Mouse (Mus musculus) forebrain, postnatal 0 days (tissue): ENCODE data around the gene Sgms1. TPM values are rescaled to one million over a fixed set of nuclear protein-coding genes. Genes with fewer than 3 reads are reported as not detected.
A peak's percentile ranks its signal among the peaks of the same experiment; 100 is the strongest.

Source experiments
- ATAC-seq: fragments of 200-750 bp; cut with Nextera tagmentation; 2 replicates; pipeline ENCODE4 v1.8.0; 2017; ENCODE audit warnings: mild to moderate bottlenecking, moderate library complexity
- DNase-seq: peaks from one replicate; pipeline ENCODE4 v3.0.0-alpha.2; 2015
- H3K27ac ChIP-seq: fragments of 300-500 bp; sonication (generic); 2 replicates; pipeline ENCODE4 v1.5.1; 2014; ENCODE audit warnings: low read depth, mild to moderate bottlenecking, antibody characterized with exemption, low read length, moderate library complexity, mixed read lengths
- H3K27me3 ChIP-seq: fragments of 300-500 bp; sonication (generic); 2 replicates; pipeline ENCODE4 v1.6.1; 2014; ENCODE audit warnings: mild to moderate bottlenecking, low read length, mixed read lengths; ENCODE audit not compliant: insufficient read depth
- H3K36me3 ChIP-seq: fragments of 300-500 bp; sonication (generic); 2 replicates; pipeline ENCODE4 v1.6.1; 2014; ENCODE audit warnings: mild to moderate bottlenecking, moderate library complexity; ENCODE audit not compliant: insufficient read depth
- H3K4me1 ChIP-seq: fragments of 300-500 bp; sonication (generic); 2 replicates; pipeline ENCODE4 v1.6.1; 2014; ENCODE audit warnings: antibody characterized with exemption; ENCODE audit not compliant: insufficient read depth
- H3K4me2 ChIP-seq: fragments of 300-500 bp; sonication (generic); 2 replicates; pipeline ENCODE4 v1.6.1; 2014; ENCODE audit warnings: low read depth, mild to moderate bottlenecking, moderate library complexity
- H3K4me3 ChIP-seq: fragments of 300-500 bp; sonication (generic); 2 replicates; pipeline ENCODE4 v1.5.1; 2014; ENCODE audit warnings: low read depth, low read length, mixed read lengths
- H3K9ac ChIP-seq: fragments of 300-500 bp; sonication (generic); 2 replicates; pipeline ENCODE4 v1.6.1; 2014; ENCODE audit warnings: mild to moderate bottlenecking
- H3K9me3 ChIP-seq: fragments of 300-500 bp; sonication (generic); 2 replicates; pipeline ENCODE4 v1.6.1; 2016; ENCODE audit warnings: low read length
- CTCF ChIP-seq: sonication (generic); IDR thresholded peaks from 2 replicates; pipeline ENCODE4 v1.5.1; 2016; ENCODE audit warnings: antibody characterized with exemption, control low read depth, low read depth
- WGBS: fragments of 180-500 bp; shearing (Covaris S2); extraction: QIAGEN DNeasy Blood & Tissue Kit; methylation state at CpG from one replicate; pipeline ENCODE4 v1.1.7; 2014; 5-methylcytosine and 5-hydroxymethylcytosine counted together
- polyA plus RNA-seq: library from polyadenylated mRNA; unstranded; fragments of >200 nt; fragmentation: Nextera tagmentation; extraction: Ambion mirVana; gene quantifications from 2 replicates; pipeline ENCODE4 v1.2.1, GENCODE M21; 2015
- total RNA-seq: library from RNA; depleted of rRNA; stranded (reverse); fragments of >200 nt; gene quantifications from 2 replicates; pipeline ENCODE4 v1.2.3, GENCODE M21; 2014

Sgms1 gene
- total and polyA plus RNA-seq, 2 experiments from 2014 or later = 17.0 to 27.2 TPM

DNA sequence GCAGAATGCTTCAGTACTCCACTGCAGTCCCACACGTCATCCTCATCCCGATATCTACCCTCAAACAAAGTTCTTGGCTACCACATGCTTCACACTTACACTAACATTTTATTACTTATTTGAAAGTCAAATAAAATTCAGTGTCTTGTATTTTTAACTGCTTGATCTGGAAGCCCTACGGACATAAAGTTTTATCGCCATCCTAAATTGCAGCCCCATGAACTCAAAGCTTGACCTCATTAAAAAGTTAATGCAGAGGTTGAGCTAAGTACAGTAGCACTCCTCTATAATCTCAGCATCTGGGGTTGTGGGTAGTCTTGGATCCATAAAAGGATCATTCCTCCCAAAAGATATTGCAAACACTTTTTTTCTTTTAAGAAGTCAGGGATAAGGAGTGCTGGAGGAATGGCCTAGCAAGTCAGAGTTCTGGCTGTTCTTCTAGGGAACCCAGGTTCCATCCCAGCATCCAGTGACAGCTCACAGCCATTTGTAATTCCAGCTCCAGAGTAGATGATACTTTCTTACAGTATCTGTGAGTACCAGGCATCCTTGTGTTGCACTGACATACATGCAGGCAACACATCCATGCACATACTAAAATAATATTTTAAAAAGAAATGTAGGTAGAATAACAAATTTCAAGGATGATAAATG is 3.7 kb upstream of the Sgms1 start:
- Histone ChIP-seq H3K36me3 (no peaks in the 10 kb centered on the region), H3K4me1 (no peaks in the 10 kb centered on the region), H3K4me2 (no peak overlapping the region), H3K27ac (no peak overlapping the region), H3K4me3 (no peak overlapping the region), H3K27me3 (no peaks in the 10 kb centered on the region), H3K9ac (no peak overlapping the region), H3K9me3 (no peaks in the 10 kb centered on the region)
- WGBS = 82% methylated on average over 4 of the region's 4 CpGs
- DNase-seq (no peak), ATAC-seq (no peak)
- TF ChIP-seq CTCF = no peak

DNA sequence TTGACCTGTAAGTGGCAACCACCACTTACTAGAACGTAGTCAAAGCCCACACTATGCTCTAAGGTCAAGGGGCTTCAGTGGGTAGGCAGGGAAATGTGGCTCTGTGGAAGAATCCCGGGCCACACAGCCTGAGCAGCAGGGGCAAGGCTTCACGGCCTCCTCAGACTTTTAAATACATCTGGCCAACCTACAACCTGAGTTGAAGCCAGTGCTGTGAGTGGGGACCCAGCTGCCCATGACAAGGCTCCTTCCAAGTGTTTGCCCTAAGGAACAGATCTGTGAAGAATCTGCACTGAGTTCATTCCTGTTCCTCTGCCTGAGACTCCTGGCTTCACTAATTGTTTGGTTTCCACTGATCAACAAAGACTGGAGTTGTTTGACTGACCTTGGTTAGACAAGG is 1.9 kb upstream of the Sgms1 start:
- no peaks in the 10 kb centered on the region for H3K4me1 ChIP-seq
- no peak overlapping the region for H3K9ac ChIP-seq
- no peaks in the 10 kb centered on the region for H3K9me3 ChIP-seq
- H3K4me3 ChIP-seq = no peak overlapping the region
- ATAC-seq = no peak
- H3K36me3 ChIP-seq = no peaks in the 10 kb centered on the region
- TF ChIP-seq CTCF = no peak
- no peak overlapping the region for H3K4me2 ChIP-seq
- no peak overlapping the region for H3K27ac ChIP-seq
- DNase-seq = no peak
- no peaks in the 10 kb centered on the region for H3K27me3 ChIP-seq
- 94% methylated on average over 3 of the region's 3 CpGs for WGBS

DNA sequence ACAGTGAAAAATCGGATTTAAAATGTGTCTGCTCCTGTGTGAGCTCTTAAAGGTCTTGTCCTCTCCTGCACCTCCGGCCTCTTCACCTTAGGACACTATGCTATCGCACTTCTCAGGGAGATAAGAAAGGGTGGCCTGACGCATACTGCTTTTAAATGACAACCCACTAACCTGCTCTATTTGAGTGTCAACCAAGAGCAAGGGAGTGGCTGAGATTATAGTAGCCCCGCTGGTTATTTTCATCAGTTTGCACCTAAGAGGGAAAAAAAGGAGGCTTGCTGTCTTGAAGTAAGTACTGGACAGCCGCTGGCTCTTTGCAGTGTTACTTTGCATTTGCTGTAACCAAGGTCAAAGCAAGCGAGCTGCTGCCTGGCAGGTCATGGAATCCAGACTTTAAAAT is 602 bp upstream of the Sgms1 start:
- ATAC-seq (no peak), DNase-seq (peak; percentile 7)
- Histone ChIP-seq H3K4me2 (peak overlapping the region; percentile 88), H3K36me3 (no peaks in the 10 kb centered on the region), H3K4me1 (no peaks in the 10 kb centered on the region), H3K27me3 (no peaks in the 10 kb centered on the region), H3K27ac (peak overlapping the region; percentile 92; the same call in 1 of the 2 replicates), H3K9ac (peak overlapping the region; percentile 87), H3K4me3 (peak overlapping the region; percentile 87), H3K9me3 (no peaks in the 10 kb centered on the region)
- 86% methylated on average over 7 of the region's 7 CpGs for WGBS
- no peak for TF ChIP-seq CTCF

DNA sequence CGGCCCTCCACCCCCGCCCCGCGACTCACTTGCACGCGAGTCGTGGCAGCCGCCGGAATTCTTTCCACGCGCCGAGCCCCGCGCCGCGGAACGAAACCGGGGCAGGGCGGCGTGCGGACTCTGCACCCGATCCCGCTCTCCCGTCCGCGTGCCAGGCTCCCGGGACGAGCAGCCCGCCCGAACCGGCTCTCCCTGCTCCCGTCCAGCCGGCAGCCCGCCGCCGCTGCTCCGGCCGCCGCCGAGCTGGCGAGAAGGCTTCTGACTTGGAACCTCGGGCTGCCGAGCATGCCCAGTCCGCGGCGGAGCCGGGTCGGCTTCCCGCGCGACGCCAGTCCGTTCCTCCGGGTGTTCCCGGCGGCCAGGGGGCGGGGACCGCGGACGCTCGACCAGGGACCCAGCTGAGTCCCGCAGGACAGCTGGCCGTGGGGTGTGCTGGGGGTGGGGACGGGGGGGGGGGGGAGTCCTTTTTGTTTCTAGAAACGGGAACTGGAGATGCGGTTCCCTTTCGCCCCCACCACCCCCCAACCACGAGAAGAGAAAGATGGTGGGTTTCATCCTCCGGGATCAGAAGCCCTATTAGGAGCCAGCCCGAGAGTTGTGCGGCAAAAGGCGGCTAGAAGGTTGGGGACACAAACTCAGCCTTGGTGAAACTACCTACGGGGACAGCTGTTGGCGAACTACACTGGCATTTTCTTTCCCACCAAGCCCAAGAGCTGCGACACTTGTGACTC is 1.2 kb downstream of the Sgms1 start:
- Histone ChIP-seq H3K4me3 (peak overlapping the region; percentile 87), H3K27me3 (no peaks in the 10 kb centered on the region), H3K9me3 (no peaks in the 10 kb centered on the region), H3K36me3 (no peaks in the 10 kb centered on the region), H3K4me1 (no peaks in the 10 kb centered on the region), H3K27ac (peak overlapping the region; percentile 92), H3K4me2 (peak overlapping the region; percentile 88), H3K9ac (peak overlapping the region; percentile 87)
- no peak for TF ChIP-seq CTCF
- DNase-seq (peak; percentile 88), ATAC-seq (peak; percentile 87)
- WGBS = under 1% methylated on average over 70 of the region's 75 CpGs

DNA sequence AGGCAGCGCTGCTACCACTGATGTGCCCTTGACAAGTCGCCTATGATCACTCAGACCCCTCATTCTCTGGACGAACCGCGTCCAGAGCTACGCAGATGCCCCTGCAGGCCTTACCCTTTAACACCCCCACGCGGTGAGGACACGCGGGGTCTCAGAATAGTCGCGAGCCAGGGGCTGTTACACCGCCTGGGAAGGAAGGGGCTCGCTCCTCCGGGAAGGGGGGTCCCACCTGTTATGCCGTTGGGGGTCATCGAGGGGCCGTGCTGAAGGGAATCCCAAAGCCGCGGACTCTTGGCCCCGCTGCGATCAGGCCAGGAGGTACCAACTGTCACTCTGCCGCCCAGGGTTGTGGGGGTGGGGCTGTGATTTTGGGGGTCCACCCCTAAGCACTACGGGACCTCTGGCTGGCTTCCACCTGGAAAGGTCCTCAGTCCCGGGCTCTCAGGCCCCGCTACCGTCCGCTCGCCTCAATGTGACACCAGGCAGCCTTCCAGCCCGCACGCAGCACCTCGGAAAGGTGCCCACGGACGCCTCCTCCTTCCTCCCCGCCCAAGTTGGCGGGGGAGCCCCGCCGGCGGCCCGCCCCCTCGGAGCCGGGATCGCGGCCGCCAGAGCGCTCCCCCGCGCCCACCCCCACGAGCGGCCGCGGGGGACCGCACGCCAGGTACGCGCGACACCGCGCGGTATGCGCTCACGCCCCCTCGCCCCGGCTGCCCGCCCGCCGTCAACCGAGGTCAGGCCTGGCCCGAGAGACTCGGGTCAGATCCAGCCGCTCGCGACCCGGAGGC is 1.9 kb downstream of the Sgms1 start:
- H3K27me3 ChIP-seq = no peaks in the 10 kb centered on the region
- H3K9me3 ChIP-seq = no peaks in the 10 kb centered on the region
- peak overlapping the region; percentile 87 for H3K9ac ChIP-seq
- peak overlapping the region; percentile 88 for H3K4me2 ChIP-seq
- peak overlapping the region; percentile 87 for H3K4me3 ChIP-seq
- peak overlapping the region; percentile 92 for H3K27ac ChIP-seq
- peak; percentile 9 for ATAC-seq
- 2% methylated on average over 58 of the region's 74 CpGs for WGBS
- H3K36me3 ChIP-seq = no peaks in the 10 kb centered on the region
- no peaks in the 10 kb centered on the region for H3K4me1 ChIP-seq
- DNase-seq = peak; percentile 30
- TF ChIP-seq CTCF = peak; percentile 55

DNA sequence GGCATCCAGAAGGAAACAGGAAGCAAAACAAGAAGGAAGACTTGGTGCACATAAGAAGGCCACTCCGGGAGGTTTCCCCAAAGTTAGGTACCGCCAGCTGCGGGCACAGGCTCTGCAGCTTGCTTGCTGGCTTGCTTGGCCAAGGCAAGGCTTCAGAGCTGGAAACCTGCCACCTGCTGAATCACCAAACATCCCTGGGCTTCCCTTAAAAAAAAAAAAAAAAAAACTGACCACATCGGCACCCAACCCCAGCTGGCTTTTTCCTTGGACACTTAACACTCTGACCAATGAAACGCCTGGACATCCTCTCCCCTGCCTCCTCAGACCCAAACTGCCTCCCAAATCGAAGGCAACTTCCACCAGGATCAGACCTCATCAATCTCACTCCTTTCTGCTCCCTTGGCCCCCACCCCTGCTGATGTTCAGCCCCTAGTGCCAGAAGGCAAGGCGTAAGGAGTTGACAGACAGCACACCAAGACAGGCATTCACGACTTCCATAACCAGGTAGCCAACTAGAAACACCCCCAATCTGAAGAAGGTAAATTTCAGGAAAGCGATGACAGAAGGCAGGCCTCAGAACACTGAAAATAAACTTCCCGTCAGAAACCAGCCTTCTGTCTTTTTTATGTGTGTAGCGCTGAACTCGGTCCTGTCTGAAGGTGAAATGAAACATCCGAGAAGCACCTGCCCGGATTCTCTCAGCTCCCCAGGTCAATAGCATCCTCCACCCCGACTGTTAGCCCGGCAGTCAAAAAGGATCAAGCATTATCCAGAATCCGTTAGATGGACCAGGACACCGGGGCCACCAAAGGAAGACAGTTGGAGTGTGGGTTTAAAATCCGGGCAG is 2.7 kb downstream of the Sgms1 start:
- TF ChIP-seq CTCF = no peak
- no peak for ATAC-seq
- H3K27ac ChIP-seq = no peak overlapping the region
- WGBS = 20% methylated on average over 19 of the region's 19 CpGs
- no peaks in the 10 kb centered on the region for H3K27me3 ChIP-seq
- H3K9ac ChIP-seq = peak overlapping the region; percentile 87
- peak; percentile 9 for DNase-seq
- H3K9me3 ChIP-seq = no peaks in the 10 kb centered on the region
- H3K4me3 ChIP-seq = peak overlapping the region; percentile 87
- H3K4me2 ChIP-seq = peak overlapping the region; percentile 88
- no peaks in the 10 kb centered on the region for H3K36me3 ChIP-seq
- no peaks in the 10 kb centered on the region for H3K4me1 ChIP-seq
